Mouse (Mus musculus) stomach, embryonic 16.5 days (tissue): ENCODE data around the gene Exoc4. TPM values are rescaled to one million over a fixed set of nuclear protein-coding genes. Genes with fewer than 3 reads are reported as not detected.

Experiments
- ATAC-seq: fragments of 200-750 bp; cut with Nextera tagmentation; 2 replicates; pipeline ENCODE4 v1.8.0; 2017; ENCODE audit warnings: moderate number of reproducible peaks, moderate TSS enrichment; ENCODE audit not compliant: insufficient read depth, low FRiP score
- H3K27ac ChIP-seq: fragments of 300-500 bp; sonication (generic); 2 replicates; pipeline ENCODE4 v1.5.1; 2014; ENCODE audit warnings: low read length
- H3K27me3 ChIP-seq: fragments of 300-500 bp; sonication (generic); 2 replicates; pipeline ENCODE4 v1.6.1; 2014; ENCODE audit warnings: low read length, control low read depth, mixed read lengths; ENCODE audit not compliant: control insufficient read depth, insufficient read depth
- H3K36me3 ChIP-seq: fragments of 300-500 bp; sonication (generic); 2 replicates; pipeline ENCODE4 v1.6.1; 2014; ENCODE audit warnings: low read length; ENCODE audit not compliant: control insufficient read depth, insufficient read depth
- H3K4me1 ChIP-seq: fragments of 300-500 bp; sonication (generic); 2 replicates; pipeline ENCODE4 v1.6.1; 2014; ENCODE audit warnings: low read length, control low read depth, mixed read lengths; ENCODE audit not compliant: control insufficient read depth, insufficient read depth
- H3K4me2 ChIP-seq: fragments of 300-500 bp; sonication (generic); 2 replicates; pipeline ENCODE4 v1.6.1; 2014; ENCODE audit warnings: low read depth, low read length, mixed read lengths
- H3K4me3 ChIP-seq: fragments of 300-500 bp; sonication (generic); replicated peaks from 2 replicates; pipeline ENCODE4 v1.5.1; 2014; ENCODE audit warnings: mild to moderate bottlenecking, low read length
- H3K9ac ChIP-seq: fragments of 300-500 bp; sonication (generic); 2 replicates; pipeline ENCODE4 v1.6.1; 2014; ENCODE audit warnings: low read length
- H3K9me3 ChIP-seq: fragments of 300-500 bp; sonication (generic); replicated peaks from 2 replicates; pipeline ENCODE4 v1.6.1; 2016; ENCODE audit warnings: low read length, control low read depth; ENCODE audit not compliant: control insufficient read depth
- WGBS: fragments of 180-500 bp; shearing (Covaris S2); extraction: QIAGEN DNeasy Blood & Tissue Kit; methylation state at CpG from one replicate; pipeline ENCODE4 v1.1.7; 2014; 5-methylcytosine and 5-hydroxymethylcytosine counted together
- polyA plus RNA-seq: library from polyadenylated mRNA; unstranded; fragments of >200 nt; fragmentation: Nextera tagmentation; extraction: Ambion mirVana; gene quantifications from 2 replicates; pipeline ENCODE4 v1.2.1, GENCODE M21; 2015

Exoc4 gene
- polyA plus RNA-seq, 1 experiment from 2014 or later = 37.8 TPM

GRCm38 (mm10) chr6:33836048-33836780, 587.3 kb downstream of the Exoc4 start:
- Histone ChIP-seq H3K27me3 (no peaks in the 10 kb centered on the region), H3K4me1 (no peaks in the 10 kb centered on the region), H3K27ac (no peak overlapping the region), H3K9me3 (no peaks in the 10 kb centered on the region), H3K4me3 (no peak overlapping the region), H3K4me2 (no peak overlapping the region), H3K36me3 (no peaks in the 10 kb centered on the region), H3K9ac (no peak overlapping the region)
- 79% methylated on average over 3 of the region's 3 CpGs for WGBS
- no peak for ATAC-seq

GRCm38 (mm10) chr6:33842901-33843300, 594.0 kb downstream of the Exoc4 start:
- Histone ChIP-seq H3K4me3 (no peak overlapping the region), H3K27me3 (no peaks in the 10 kb centered on the region), H3K27ac (no peak overlapping the region), H3K4me1 (no peaks in the 10 kb centered on the region), H3K9me3 (no peaks in the 10 kb centered on the region), H3K4me2 (no peak overlapping the region), H3K9ac (no peak overlapping the region), H3K36me3 (no peaks in the 10 kb centered on the region)
- ATAC-seq = no peak
- WGBS = 78% methylated on average over 1 of the region's 1 CpGs

DNA sequence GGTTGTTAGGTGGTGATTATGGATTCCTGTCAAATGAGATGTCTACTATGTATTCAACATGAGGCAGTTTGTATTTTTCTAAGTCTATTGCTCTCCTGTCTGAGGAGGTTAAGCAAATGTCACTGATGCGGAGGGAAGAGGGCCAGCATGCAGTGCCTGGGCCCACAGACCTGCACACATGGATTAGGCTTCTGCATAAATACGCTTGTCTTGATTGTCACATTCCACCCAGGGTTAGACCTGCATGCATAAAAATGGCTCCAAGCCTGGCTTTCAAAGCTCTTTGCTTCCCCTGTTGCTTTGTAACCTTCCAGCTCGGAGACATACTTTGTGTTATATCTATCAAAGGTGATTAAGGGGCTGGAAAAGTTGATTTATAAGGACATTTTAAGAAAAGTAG, 610.2 kb downstream of the Exoc4 start:
- 78% methylated on average over 3 of the region's 3 CpGs for WGBS
- H3K9me3 ChIP-seq = no peaks in the 10 kb centered on the region
- no peak overlapping the region for H3K4me2 ChIP-seq

DNA sequence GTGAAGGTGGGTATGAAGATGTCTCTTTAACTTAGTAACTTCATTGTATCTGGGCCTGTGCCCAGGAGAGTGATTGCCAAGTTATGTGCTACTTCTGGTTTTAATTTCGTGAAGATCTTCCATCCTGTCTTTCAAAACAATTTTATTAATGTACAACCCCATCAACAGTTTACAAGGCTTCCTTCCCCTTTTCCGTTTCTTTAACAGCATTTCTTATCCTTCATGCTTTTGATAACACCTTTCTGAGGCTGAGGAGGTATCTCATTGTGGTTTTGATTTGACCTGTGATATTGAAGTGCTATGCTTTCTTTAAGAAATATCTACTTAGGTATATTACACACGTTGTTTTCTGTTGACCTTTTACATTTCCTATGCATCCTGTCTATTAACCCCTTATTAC, 616.9 kb downstream of the Exoc4 start:
- no peaks in the 10 kb centered on the region for H3K9me3 ChIP-seq
- H3K27ac ChIP-seq = no peak overlapping the region
- whole genome bisulfite sequencing = 57% methylated on average over 3 of the region's 3 CpGs

More for the DNA sequence above, 610.2 kb downstream of the Exoc4 start:
- Histone ChIP-seq H3K27me3 (no peaks in the 10 kb centered on the region), H3K36me3 (no peaks in the 10 kb centered on the region), H3K27ac (no peak overlapping the region), H3K4me1 (no peaks in the 10 kb centered on the region), H3K9ac (no peak overlapping the region), H3K4me3 (no peak overlapping the region)
- ATAC-seq = no peak

DNA sequence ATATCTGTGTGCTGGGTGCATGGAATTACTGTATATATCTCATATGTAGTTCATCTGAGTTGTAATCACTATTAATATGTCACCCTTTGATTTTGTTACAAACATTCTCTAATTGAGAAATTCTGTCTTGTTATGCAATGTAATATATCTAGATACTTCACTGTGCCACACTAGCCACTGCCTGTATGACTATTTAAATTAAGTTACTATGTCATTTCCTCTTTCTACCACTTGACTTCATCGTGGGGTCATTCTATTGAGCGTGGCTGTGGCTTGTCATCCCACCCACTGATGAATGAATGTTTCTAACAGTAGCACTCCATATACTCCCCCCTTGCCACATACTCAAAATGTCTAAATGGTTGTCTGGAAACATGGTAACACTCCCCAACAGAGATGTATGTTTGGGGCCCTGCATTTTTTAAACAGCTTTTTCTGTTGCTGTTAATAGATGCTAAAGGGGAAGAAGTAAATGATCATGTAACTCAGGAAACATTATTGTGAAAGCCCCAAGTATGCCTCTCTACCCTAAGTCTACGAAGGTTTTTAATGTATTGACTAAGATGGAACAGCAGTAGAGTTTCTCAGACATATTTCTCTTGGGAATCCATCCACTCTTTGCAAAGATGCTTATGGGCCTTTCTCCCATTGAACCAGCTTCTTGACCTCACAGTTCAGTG, 618.2 kb downstream of the Exoc4 start:
- Histone ChIP-seq H3K27me3 (no peaks in the 10 kb centered on the region), H3K9me3 (no peaks in the 10 kb centered on the region), H3K36me3 (no peaks in the 10 kb centered on the region), H3K4me2 (no peak overlapping the region), H3K4me1 (no peaks in the 10 kb centered on the region), H3K27ac (no peak overlapping the region), H3K9ac (no peak overlapping the region), H3K4me3 (no peak overlapping the region)
- no peak for ATAC-seq
- 74% methylated on average over 3 of the region's 3 CpGs for WGBS

More for the DNA sequence above, 616.9 kb downstream of the Exoc4 start:
- no peaks in the 10 kb centered on the region for H3K4me1 ChIP-seq
- H3K9ac ChIP-seq = no peak overlapping the region
- H3K36me3 ChIP-seq = no peaks in the 10 kb centered on the region
- no peak overlapping the region for H3K4me3 ChIP-seq
- ATAC-seq = no peak
- H3K4me2 ChIP-seq = no peak overlapping the region
- H3K27me3 ChIP-seq = no peaks in the 10 kb centered on the region

- Histone ChIP-seq H3K27me3 (no peaks in the 10 kb centered on the region), H3K4me3 (no peak overlapping the region), H3K27ac (no peak overlapping the region), H3K9me3 (no peaks in the 10 kb centered on the region), H3K36me3 (no peaks in the 10 kb centered on the region), H3K9ac (no peak overlapping the region), H3K4me2 (no peak overlapping the region), H3K4me1 (no peaks in the 10 kb centered on the region)
- ATAC-seq = no peak
- WGBS = 72% methylated on average over 3 of the region's 3 CpGs
Observed at GRCm38 (mm10) chr6:33869251-33869650, 620.4 kb downstream of the Exoc4 start.

GRCm38 (mm10) chr6:33870468-33871142, 621.7 kb downstream of the Exoc4 start:
- no peaks in the 10 kb centered on the region for H3K9me3 ChIP-seq
- H3K4me3 ChIP-seq = no peak overlapping the region
- no peak overlapping the region for H3K9ac ChIP-seq
- no peaks in the 10 kb centered on the region for H3K36me3 ChIP-seq
- no peak overlapping the region for H3K4me2 ChIP-seq
- no peaks in the 10 kb centered on the region for H3K27me3 ChIP-seq
- ATAC-seq = no peak
- 63% methylated on average over 9 of the region's 9 CpGs for WGBS
- no peaks in the 10 kb centered on the region for H3K4me1 ChIP-seq
- H3K27ac ChIP-seq = no peak overlapping the region

- H3K4me2 ChIP-seq = no peak overlapping the region
- ATAC-seq = no peak
- WGBS = 68% methylated on average over 1 of the region's 1 CpGs
Observed at GRCm38 (mm10) chr6:33871286-33871685, 622.4 kb downstream of the Exoc4 start.

DNA sequence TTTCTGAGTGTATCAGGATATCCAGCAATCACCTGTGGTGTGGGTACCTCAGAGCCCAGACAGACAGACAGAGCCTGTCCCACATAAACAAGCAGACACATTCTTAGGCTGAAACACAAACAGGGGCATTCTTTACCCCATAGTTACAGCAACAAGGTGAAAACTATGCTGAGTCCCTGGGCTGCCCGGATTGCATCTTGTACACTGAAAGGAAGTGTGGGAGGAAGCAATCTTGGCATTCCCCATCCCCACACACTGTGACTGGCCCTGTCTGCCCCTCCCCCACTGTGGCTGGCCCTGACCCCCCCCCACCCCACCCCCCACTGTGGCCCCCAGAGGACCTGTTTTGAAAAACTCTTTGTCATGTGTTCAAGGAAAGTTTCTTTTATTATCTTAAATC, 623.3 kb downstream of the Exoc4 start:
- no peak for ATAC-seq
- Histone ChIP-seq H3K36me3 (no peaks in the 10 kb centered on the region), H3K27me3 (no peaks in the 10 kb centered on the region), H3K4me2 (no peak overlapping the region), H3K9ac (no peak overlapping the region), H3K27ac (no peak overlapping the region), H3K4me1 (no peaks in the 10 kb centered on the region), H3K4me3 (no peak overlapping the region), H3K9me3 (no peaks in the 10 kb centered on the region)
- WGBS = 54% methylated on average over 1 of the region's 1 CpGs

More at GRCm38 (mm10) chr6:33871286-33871685, 622.4 kb downstream of the Exoc4 start:
- Histone ChIP-seq H3K4me1 (no peaks in the 10 kb centered on the region), H3K9me3 (no peaks in the 10 kb centered on the region), H3K4me3 (no peak overlapping the region), H3K27ac (no peak overlapping the region), H3K9ac (no peak overlapping the region), H3K36me3 (no peaks in the 10 kb centered on the region), H3K27me3 (no peaks in the 10 kb centered on the region)
